Comparison of ENCODE assay signal across 14 mouse cellular contexts in the genomic region with DNA sequence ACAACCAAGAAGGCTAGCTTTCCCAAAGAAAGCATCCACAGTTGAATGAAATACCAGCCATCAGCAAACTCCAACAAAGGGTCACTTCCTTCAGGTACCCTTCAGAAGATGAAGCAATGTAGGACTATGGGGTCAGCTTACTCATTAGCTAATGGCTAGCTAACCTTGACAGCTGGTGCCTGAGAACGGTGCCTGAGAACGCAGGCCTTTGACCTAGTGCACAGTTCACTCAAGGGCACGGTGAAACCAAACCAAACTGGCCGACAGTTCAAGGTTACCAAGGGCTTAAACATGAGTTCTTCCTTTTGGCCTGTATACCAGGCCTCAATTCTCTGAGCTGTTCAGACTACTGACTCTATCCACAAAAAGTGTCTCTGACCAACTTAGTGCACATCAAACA.
A peak's percentile ranks its signal among the peaks of the same experiment; 100 is the strongest.
DNase-seq lines count a peak whose midpoint lies in the region; ATAC-seq lines count a peak whose summit lies in the region.
"Had no signal": no experiment of that assay in that cellular context is flagged by ENCODE, and none has a peak within 500 bp of the region (broad histone marks: within the 10 kb centered on the region; RNA-seq: fewer than 3 reads in every experiment).

No protein-coding gene starts in this region.

- no peaks in the 10 kb centered on the region for H3K36me3 ChIP-seq in embryonic facial prominence, embryonic 11.5 days (replicated peaks; ENCODE audit: control insufficient read depth, insufficient read depth, low read depth, low read length)
- H3K36me3 ChIP-seq in kidney, embryonic 16.5 days (ENCODE audit: insufficient read depth, low read length) = peaks cover 13% of the 10 kb centered on the region; the same call in 1 of the 2 replicates
- H3K36me3 ChIP-seq in forebrain, embryonic 14.5 days (ENCODE audit: control insufficient read depth, insufficient read depth, low read length) = peaks cover 13% of the 10 kb centered on the region; the same call in 1 of the 2 replicates

- no peak overlapping the region for H3K4me3 ChIP-seq in embryonic facial prominence, embryonic 11.5 days (ENCODE audit: low read depth, low read length)
- H3K4me3 ChIP-seq in kidney, embryonic 16.5 days (ENCODE audit: low read length) = no peak overlapping the region
- no peak overlapping the region for H3K4me3 ChIP-seq in forebrain, embryonic 14.5 days (ENCODE audit: low read depth, low read length)
- H3K4me3 ChIP-seq: midbrain, embryonic 12.5 days had no signal

- DNase-seq in R1 (ENCODE audit: low read depth, low spot score) = peak; percentile 58
- DNase-seq in embryonic facial prominence, embryonic 11.5 days (ENCODE audit: low spot score) = no peak
- DNase-seq in liver = peak; percentile 33
- DNase-seq in right cerebral cortex, adult 2 months (ENCODE audit: low spot score in 2 of 2) = no peak
- DNase-seq in forebrain, embryonic 14.5 days (ENCODE audit: low spot score) = no peak
- DNase-seq in thymus, postnatal 36 days = no peak
- DNase-seq in right cerebral cortex, postnatal 25 days = no peak
- DNase-seq: adrenal gland, adult 8-10 months; cerebellum, postnatal 25 days; spleen, adult 18-20 months had no signal

- no peaks in the 10 kb centered on the region for H3K27me3 ChIP-seq in embryonic facial prominence, embryonic 11.5 days (ENCODE audit: control insufficient read depth, insufficient read depth, low read length)
- H3K27me3 ChIP-seq in kidney, embryonic 16.5 days (ENCODE audit: insufficient read depth, low read length) = no peaks in the 10 kb centered on the region
- no peaks in the 10 kb centered on the region for H3K27me3 ChIP-seq in forebrain, embryonic 14.5 days (replicated peaks; ENCODE audit: control insufficient read depth, insufficient read depth, low read length)
- H3K27me3 ChIP-seq: CH12.LX; midbrain, embryonic 12.5 days; Patski had no signal

- H3K4me2 ChIP-seq in embryonic facial prominence, embryonic 11.5 days (ENCODE audit: low read depth, low read length) = no peak overlapping the region
- no peak overlapping the region for H3K4me2 ChIP-seq in kidney, embryonic 16.5 days (replicated peaks; ENCODE audit: low read depth, low read length)
- H3K4me2 ChIP-seq in forebrain, embryonic 14.5 days (ENCODE audit: low read length) = no peak overlapping the region
- H3K4me2 ChIP-seq: midbrain, embryonic 12.5 days had no signal

- H3K9ac ChIP-seq in embryonic facial prominence, embryonic 11.5 days (replicated peaks; ENCODE audit: low read length) = no peak overlapping the region
- H3K9ac ChIP-seq in kidney, embryonic 16.5 days (replicated peaks; ENCODE audit: low read length) = no peak overlapping the region
- H3K9ac ChIP-seq in forebrain, embryonic 14.5 days (ENCODE audit: low read length) = no peak overlapping the region
- H3K9ac ChIP-seq: midbrain, embryonic 12.5 days had no signal

- ATAC-seq in embryonic facial prominence, embryonic 11.5 days (replicated peaks; ENCODE audit: insufficient number of reproducible peaks, low FRiP score, low TSS enrichment, low read depth) = no peak
- ATAC-seq in kidney, embryonic 16.5 days (ENCODE audit: low FRiP score, low TSS enrichment) = peak; percentile 59
- no peak for ATAC-seq in forebrain, embryonic 14.5 days
- ATAC-seq: Patski had no signal

- H3K4me1 ChIP-seq in embryonic facial prominence, embryonic 11.5 days (ENCODE audit: control insufficient read depth, insufficient read depth, low read length) = peaks cover 10% of the 10 kb centered on the region
- peaks cover 53% of the 10 kb centered on the region for H3K4me1 ChIP-seq in kidney, embryonic 16.5 days (ENCODE audit: insufficient read depth, low read length)
- H3K4me1 ChIP-seq in forebrain, embryonic 14.5 days (ENCODE audit: control insufficient read depth, insufficient read depth, low read length) = no peaks in the 10 kb centered on the region

- no peaks in the 10 kb centered on the region for H3K9me3 ChIP-seq in embryonic facial prominence, embryonic 11.5 days (replicated peaks; ENCODE audit: control insufficient read depth, low read length)
- H3K9me3 ChIP-seq in kidney, embryonic 16.5 days (ENCODE audit: low read length) = no peaks in the 10 kb centered on the region
- H3K9me3 ChIP-seq in forebrain, embryonic 14.5 days (replicated peaks; ENCODE audit: control insufficient read depth, low read length) = no peaks in the 10 kb centered on the region
- H3K9me3 ChIP-seq: midbrain, embryonic 12.5 days had no signal

- 38% methylated on average over 4 of the region's 4 CpGs for WGBS in embryonic facial prominence, embryonic 11.5 days
- WGBS in kidney, embryonic 16.5 days = 60% methylated on average over 4 of the region's 4 CpGs
- WGBS in forebrain, embryonic 14.5 days = 96% methylated on average over 4 of the region's 4 CpGs

- peak overlapping the region; percentile 92; the same call in 1 of the 2 replicates for H3K27ac ChIP-seq in embryonic facial prominence, embryonic 11.5 days (replicated peaks; ENCODE audit: low read depth, low read length)
- H3K27ac ChIP-seq in kidney, embryonic 16.5 days (ENCODE audit: low read length) = peak overlapping the region; percentile 89
- no peak overlapping the region for H3K27ac ChIP-seq in forebrain, embryonic 14.5 days (ENCODE audit: low read depth, low read length)
- H3K27ac ChIP-seq: midbrain, embryonic 12.5 days had no signal

Comparison
In these comparisons a context has a peak if more than half of its experiments do, and no peak if none do; other contexts are left out.
1. DNase-seq: peak in R1 (single experiment) and liver (single experiment); none in embryonic facial prominence, embryonic 11.5 days (single experiment), right cerebral cortex, adult 2 months (0 of 2), forebrain, embryonic 14.5 days (single experiment), thymus, postnatal 36 days (0 of 2) and right cerebral cortex, postnatal 25 days (single experiment).